Mouse (Mus musculus) hindbrain, embryonic 15.5 days (tissue): ENCODE measurements around the gene Cradd. TPM values are rescaled to one million over a fixed set of nuclear protein-coding genes. Genes with fewer than 3 reads are reported as not detected.

ENCODE experiments used
- ATAC-seq: fragments of 200-750 bp; cut with Nextera tagmentation; 2 replicates; pipeline ENCODE4 v1.8.0; 2017; ENCODE audit warnings: low read depth, moderate number of reproducible peaks, moderate TSS enrichment; ENCODE audit not compliant: low FRiP score
- H3K27ac ChIP-seq: fragments of 300-500 bp; sonication (generic); replicated peaks from 2 replicates; pipeline ENCODE4 v1.5.1; 2015; ENCODE audit warnings: mild to moderate bottlenecking, inconsistent platforms
- H3K27me3 ChIP-seq: fragments of 300-500 bp; sonication (generic); 2 replicates; pipeline ENCODE4 v1.6.1; 2015; ENCODE audit warnings: control low read depth, inconsistent platforms
- H3K36me3 ChIP-seq: fragments of 300-500 bp; sonication (generic); 2 replicates; pipeline ENCODE4 v1.6.1; 2015; ENCODE audit warnings: control low read depth, inconsistent platforms
- H3K4me1 ChIP-seq: fragments of 300-500 bp; sonication (generic); replicated peaks from 2 replicates; pipeline ENCODE4 v1.6.1; 2015; ENCODE audit warnings: control low read depth, inconsistent platforms
- H3K4me2 ChIP-seq: fragments of 300-500 bp; sonication (generic); 2 replicates; pipeline ENCODE4 v1.6.1; 2015; ENCODE audit warnings: moderate library complexity, mild to moderate bottlenecking, inconsistent platforms
- H3K4me3 ChIP-seq: fragments of 300-500 bp; sonication (generic); 2 replicates; pipeline ENCODE4 v1.5.1; 2015; ENCODE audit warnings: mild to moderate bottlenecking, inconsistent platforms
- H3K9ac ChIP-seq: fragments of 300-500 bp; sonication (generic); 2 replicates; pipeline ENCODE4 v1.6.1; 2015; ENCODE audit warnings: inconsistent platforms
- H3K9me3 ChIP-seq: fragments of 300-500 bp; sonication (generic); 2 replicates; pipeline ENCODE4 v1.6.1; 2016; ENCODE audit warnings: control low read depth, inconsistent platforms
- WGBS: fragments of 180-500 bp; shearing (Covaris S2); methylation state at CpG from one replicate; pipeline ENCODE4 v1.1.7; 2015; 5-methylcytosine and 5-hydroxymethylcytosine counted together
- polyA plus RNA-seq: library from polyadenylated mRNA; unstranded; fragments of >200 nt; fragmentation: Nextera tagmentation; extraction: Ambion mirVana; gene quantifications from 2 replicates; pipeline ENCODE4 v1.2.1, GENCODE M21; 2015

Gene Cradd
- polyA plus RNA-seq, 1 experiment from 2014 or later, result 9.4 TPM

GRCm38 (mm10) chr10:95200323-95200722 is 123.6 kb downstream of the Cradd start:
- ATAC-seq, result no peak
- no peak overlapping the region for H3K4me2 ChIP-seq
- H3K4me3 ChIP-seq, result no peak overlapping the region
- no peaks in the 10 kb centered on the region for H3K9me3 ChIP-seq
- H3K9ac ChIP-seq, result no peak overlapping the region
- no peaks in the 10 kb centered on the region for H3K36me3 ChIP-seq
- H3K4me1 ChIP-seq, result peaks cover 18% of the 10 kb centered on the region
- no peak overlapping the region; the same call in 1 of the 2 replicates for H3K27ac ChIP-seq
- 42% methylated on average over 7 of the region's 7 CpGs for WGBS
- H3K27me3 ChIP-seq, result no peaks in the 10 kb centered on the region

- ATAC-seq, result peak; percentile 79; the same call in 1 of the 2 replicates
- H3K27me3 ChIP-seq, result no peaks in the 10 kb centered on the region
- no peak overlapping the region for H3K4me2 ChIP-seq
- H3K9ac ChIP-seq, result no peak overlapping the region
- no peaks in the 10 kb centered on the region for H3K9me3 ChIP-seq
- peaks cover 18% of the 10 kb centered on the region for H3K4me1 ChIP-seq
- no peak overlapping the region; the same call in 1 of the 2 replicates for H3K27ac ChIP-seq
- no peaks in the 10 kb centered on the region for H3K36me3 ChIP-seq
- H3K4me3 ChIP-seq, result no peak overlapping the region
- 41% methylated on average over 11 of the region's 11 CpGs for WGBS
These were observed 124.2 kb downstream of the Cradd start for GRCm38 (mm10) chr10:95199541-95200269.

DNA sequence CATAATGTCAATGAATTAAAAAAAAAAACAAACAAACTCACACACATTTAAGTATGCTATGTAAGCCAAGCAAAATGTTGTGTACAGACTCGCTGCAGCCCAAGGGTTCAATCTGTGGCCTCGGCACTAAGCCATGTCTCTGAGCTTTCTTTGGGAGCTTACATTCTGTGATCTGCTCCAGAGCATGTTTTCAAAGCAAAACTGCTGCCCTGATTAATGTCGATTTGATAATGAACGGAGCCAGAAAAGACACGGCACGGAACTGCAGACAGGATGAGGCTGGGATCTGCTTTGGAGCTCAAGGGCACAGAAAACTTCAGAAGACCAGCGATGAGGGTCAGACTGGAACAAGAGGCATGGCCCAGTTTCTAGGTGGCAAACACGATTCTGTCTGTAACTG is 126.6 kb downstream of the Cradd start:
- WGBS, result 81% methylated on average over 8 of the region's 8 CpGs
- peaks cover 20% of the 10 kb centered on the region for H3K4me1 ChIP-seq
- H3K4me2 ChIP-seq, result no peak overlapping the region
- no peaks in the 10 kb centered on the region for H3K9me3 ChIP-seq
- no peak overlapping the region for H3K27ac ChIP-seq
- no peaks in the 10 kb centered on the region for H3K27me3 ChIP-seq
- no peak overlapping the region for H3K4me3 ChIP-seq
- H3K9ac ChIP-seq, result no peak overlapping the region
- H3K36me3 ChIP-seq, result no peaks in the 10 kb centered on the region
- ATAC-seq, result no peak

- Histone ChIP-seq H3K27me3 (no peaks in the 10 kb centered on the region), H3K9ac (no peak overlapping the region), H3K27ac (no peak overlapping the region), H3K4me1 (peaks cover 20% of the 10 kb centered on the region), H3K4me2 (no peak overlapping the region), H3K9me3 (no peaks in the 10 kb centered on the region), H3K36me3 (no peaks in the 10 kb centered on the region), H3K4me3 (no peak overlapping the region)
- ATAC-seq, result no peak
- WGBS, result 92% methylated on average over 5 of the region's 5 CpGs
These were observed 128.2 kb downstream of the Cradd start for GRCm38 (mm10) chr10:95195719-95196118.

DNA sequence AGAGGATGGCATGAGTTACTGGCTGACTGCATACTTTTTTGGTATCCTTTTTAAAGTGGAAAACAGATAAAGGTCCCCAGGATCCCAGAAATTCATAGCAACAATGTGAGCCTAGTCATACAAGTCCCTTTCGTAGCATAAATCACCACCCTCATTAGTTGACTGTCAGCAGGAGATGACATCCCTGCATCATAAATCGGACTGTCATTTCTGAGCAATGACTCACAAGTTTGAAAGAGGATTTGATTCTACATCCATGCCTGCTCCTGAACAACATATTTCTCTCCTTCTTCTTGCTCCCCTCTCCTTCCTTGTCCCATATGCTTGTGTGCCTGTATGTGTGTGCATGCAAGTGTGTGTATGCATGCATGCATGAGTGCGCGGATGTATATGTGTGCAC is 129.2 kb downstream of the Cradd start:
- no peak for ATAC-seq

GRCm38 (mm10) chr10:95193875-95194281 is 130.1 kb downstream of the Cradd start:
- H3K4me2 ChIP-seq, result no peak overlapping the region
- WGBS, result 61% methylated on average over 11 of the region's 11 CpGs
- no peak overlapping the region for H3K9ac ChIP-seq

More for the DNA sequence above, 129.2 kb downstream of the Cradd start:
- no peaks in the 10 kb centered on the region for H3K36me3 ChIP-seq
- no peaks in the 10 kb centered on the region for H3K27me3 ChIP-seq
- H3K27ac ChIP-seq, result no peak overlapping the region
- no peak overlapping the region for H3K4me2 ChIP-seq
- H3K9me3 ChIP-seq, result no peaks in the 10 kb centered on the region
- 90% methylated on average over 4 of the region's 4 CpGs for WGBS
- H3K4me1 ChIP-seq, result peaks cover 12% of the 10 kb centered on the region
- no peak overlapping the region for H3K4me3 ChIP-seq
- H3K9ac ChIP-seq, result no peak overlapping the region

DNA sequence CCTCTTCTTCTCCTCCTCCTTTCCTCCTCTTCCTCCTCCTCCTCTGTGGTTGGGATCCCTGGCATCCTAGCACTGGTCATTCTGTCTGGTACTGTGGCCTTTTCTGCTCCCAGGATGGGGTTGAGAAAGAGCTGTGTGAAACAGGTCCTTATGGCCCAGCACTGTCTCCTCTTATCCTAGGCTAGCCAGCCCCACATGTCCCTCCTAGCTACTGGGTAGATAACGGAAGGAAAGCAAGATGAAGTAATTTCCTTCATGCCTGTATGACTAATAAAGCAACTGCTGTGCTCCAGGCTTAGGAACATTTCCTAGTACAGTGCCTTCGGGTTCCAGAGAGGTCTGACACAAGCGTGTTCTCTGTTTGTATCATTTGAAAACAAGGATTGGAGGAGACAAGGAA is 132.1 kb downstream of the Cradd start:
- Histone ChIP-seq H3K27ac (no peak overlapping the region), H3K27me3 (no peaks in the 10 kb centered on the region), H3K4me3 (no peak overlapping the region), H3K9me3 (no peaks in the 10 kb centered on the region), H3K9ac (no peak overlapping the region), H3K36me3 (no peaks in the 10 kb centered on the region), H3K4me1 (0 out of 2 replicates have a peak, but pooled peaks cover 3% of the 10 kb centered on the region), H3K4me2 (no peak overlapping the region)
- no peak for ATAC-seq
- 79% methylated on average over 3 of the region's 3 CpGs for WGBS

More at GRCm38 (mm10) chr10:95193875-95194281, 130.1 kb downstream of the Cradd start:
- no peaks in the 10 kb centered on the region for H3K36me3 ChIP-seq
- no peaks in the 10 kb centered on the region for H3K9me3 ChIP-seq
- H3K4me3 ChIP-seq, result no peak overlapping the region
- peaks cover 4% of the 10 kb centered on the region; the same call in 1 of the 2 replicates for H3K4me1 ChIP-seq
- ATAC-seq, result no peak
- H3K27ac ChIP-seq, result no peak overlapping the region
- H3K27me3 ChIP-seq, result no peaks in the 10 kb centered on the region

DNA sequence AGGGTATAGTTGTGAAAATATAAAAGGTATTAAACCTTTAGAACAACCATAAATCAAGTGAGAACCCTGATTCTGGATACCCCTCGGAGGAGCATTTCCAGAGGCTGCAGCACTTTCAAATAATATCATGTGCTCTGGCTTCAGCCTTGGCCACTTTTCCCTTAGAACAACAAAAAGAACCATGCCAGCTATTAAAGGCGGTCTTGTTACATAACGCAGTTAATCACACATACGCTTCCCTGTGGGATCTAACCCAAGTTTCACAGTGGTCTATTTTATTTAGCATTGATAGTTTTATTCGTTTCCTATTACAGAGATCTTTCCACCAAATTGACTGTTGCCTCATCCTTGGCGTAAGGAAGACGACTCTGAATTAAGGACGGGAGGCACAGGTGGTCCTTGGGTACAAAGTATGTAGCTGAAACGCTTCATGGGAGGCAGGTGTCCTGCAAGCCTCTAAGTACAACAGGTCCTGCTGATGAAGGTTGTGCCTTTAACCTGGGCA is 132.7 kb downstream of the Cradd start:
- H3K4me3 ChIP-seq, result no peak overlapping the region
- no peak for ATAC-seq
- no peak overlapping the region for H3K4me2 ChIP-seq
- no peak overlapping the region for H3K27ac ChIP-seq
- 0 out of 2 replicates have a peak, but pooled peaks cover 3% of the 10 kb centered on the region for H3K4me1 ChIP-seq
- H3K27me3 ChIP-seq, result no peaks in the 10 kb centered on the region
- H3K36me3 ChIP-seq, result no peaks in the 10 kb centered on the region
- H3K9me3 ChIP-seq, result no peaks in the 10 kb centered on the region
- WGBS, result 88% methylated on average over 9 of the region's 9 CpGs
- no peak overlapping the region for H3K9ac ChIP-seq

DNA sequence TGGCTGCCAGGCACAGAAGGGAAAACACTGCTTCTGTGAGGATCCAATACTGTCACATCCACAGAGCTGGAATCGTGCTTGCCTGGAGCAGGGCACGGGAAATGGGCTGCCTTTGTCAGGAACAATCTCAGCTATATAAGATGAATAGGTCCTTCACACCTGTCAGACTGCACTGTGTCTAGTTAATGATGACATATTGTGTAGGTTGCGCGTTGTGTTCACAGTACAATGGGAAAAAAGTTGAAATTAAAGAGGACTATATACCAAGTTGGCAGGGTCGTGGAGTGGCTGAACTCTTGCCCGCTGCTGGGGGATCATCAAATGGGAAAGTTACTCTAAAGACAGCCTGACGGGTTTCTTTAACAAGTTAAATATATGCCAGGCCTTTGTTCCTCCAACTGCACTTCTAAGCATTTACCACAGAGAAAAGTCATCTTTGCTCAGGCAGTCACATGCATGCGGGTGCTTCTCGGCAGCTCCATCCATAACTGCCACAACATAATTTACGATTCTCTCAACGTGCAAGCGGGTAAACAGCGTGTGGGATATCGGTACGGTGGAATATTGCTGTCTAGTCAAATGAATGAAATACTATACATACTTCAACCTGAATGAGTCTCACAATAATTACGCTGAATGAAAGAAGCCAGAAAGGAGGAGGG is 134.3 kb downstream of the Cradd start:
- peak; percentile 49; the same call in 1 of the 2 replicates for ATAC-seq
- 41% methylated on average over 16 of the region's 16 CpGs for WGBS
- H3K4me2 ChIP-seq, result no peak overlapping the region

GRCm38 (mm10) chr10:95184210-95184609 is 139.7 kb downstream of the Cradd start:
- Histone ChIP-seq H3K4me3 (no peak overlapping the region), H3K9ac (no peak overlapping the region), H3K9me3 (no peaks in the 10 kb centered on the region; the same call in 1 of the 2 replicates), H3K36me3 (no peaks in the 10 kb centered on the region), H3K4me2 (no peak overlapping the region), H3K27me3 (no peaks in the 10 kb centered on the region), H3K27ac (no peak overlapping the region), H3K4me1 (peaks cover 15% of the 10 kb centered on the region)
- WGBS, result 58% methylated on average over 5 of the region's 5 CpGs
- ATAC-seq, result no peak

More for the DNA sequence above, 134.3 kb downstream of the Cradd start:
- H3K36me3 ChIP-seq, result no peaks in the 10 kb centered on the region
- no peaks in the 10 kb centered on the region for H3K27me3 ChIP-seq
- H3K9ac ChIP-seq, result no peak overlapping the region
- H3K9me3 ChIP-seq, result no peaks in the 10 kb centered on the region; the same call in 1 of the 2 replicates
- H3K27ac ChIP-seq, result no peak overlapping the region
- 0 out of 2 replicates have a peak, but pooled peaks cover 3% of the 10 kb centered on the region for H3K4me1 ChIP-seq
- no peak overlapping the region for H3K4me3 ChIP-seq

DNA sequence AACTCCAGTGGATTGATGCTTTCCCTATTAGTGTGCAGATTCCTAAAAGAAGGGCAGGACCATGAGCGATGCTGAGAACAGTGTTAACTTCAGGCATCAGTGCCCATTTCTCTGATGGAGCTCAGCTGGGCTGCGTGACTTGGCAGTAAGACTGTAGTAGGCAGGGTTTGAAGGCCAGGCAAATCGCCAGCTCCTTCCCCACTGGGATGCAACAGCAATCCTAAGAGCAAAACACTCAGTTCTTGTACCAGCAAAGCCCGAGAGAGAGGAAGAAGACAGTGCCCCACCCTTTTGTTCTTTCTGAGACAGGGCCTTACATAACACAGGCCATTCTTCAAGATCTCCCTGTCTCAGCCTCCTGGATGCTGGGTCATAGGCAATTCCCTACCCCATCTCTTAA is 140.9 kb downstream of the Cradd start:
- peak; percentile 61 for ATAC-seq
- H3K27me3 ChIP-seq, result no peaks in the 10 kb centered on the region

GRCm38 (mm10) chr10:95182405-95182804 is 141.5 kb downstream of the Cradd start:
- Histone ChIP-seq H3K9me3 (no peaks in the 10 kb centered on the region; the same call in 1 of the 2 replicates), H3K4me2 (no peak overlapping the region), H3K4me1 (peaks cover 15% of the 10 kb centered on the region), H3K27ac (no peak overlapping the region), H3K36me3 (no peaks in the 10 kb centered on the region), H3K27me3 (no peaks in the 10 kb centered on the region), H3K9ac (no peak overlapping the region), H3K4me3 (no peak overlapping the region)
- 78% methylated on average over 4 of the region's 4 CpGs for WGBS
- no peak for ATAC-seq

More for the DNA sequence above, 140.9 kb downstream of the Cradd start:
- Histone ChIP-seq H3K4me3 (no peak overlapping the region), H3K9me3 (no peaks in the 10 kb centered on the region; the same call in 1 of the 2 replicates), H3K4me2 (no peak overlapping the region), H3K36me3 (no peaks in the 10 kb centered on the region), H3K27ac (no peak overlapping the region), H3K9ac (no peak overlapping the region), H3K4me1 (peaks cover 15% of the 10 kb centered on the region)
- 52% methylated on average over 4 of the region's 4 CpGs for WGBS
